Mouse (Mus musculus): ENCODE results near the gene Rhob. TPM values are rescaled to one million over a fixed set of nuclear protein-coding genes. Genes with fewer than 3 reads are reported as not detected.
A peak's percentile ranks its signal among the peaks of the same experiment; 100 is the strongest.

Gene Rhob
- polyA plus RNA-seq (2012; rRNA removed) = 101 and 242 TPM in 2 replicates

- peaks cover 3% of the 10 kb centered on the region for H3K36me3 ChIP-seq (ENCODE audit: control insufficient read depth, insufficient read depth, low read length)
- TF ChIP-seq CTCF (IDR thresholded peaks at IDR 0.05; ENCODE audit: extremely low read depth, insufficient read length, insufficient replicate concordance, low read depth, low read length) = no peak
- peak; percentile 100 for TF ChIP-seq POLR2A (IDR thresholded peaks at IDR 0.05; ENCODE audit: low read depth, low read length)
- H3K4me1 ChIP-seq (ENCODE audit: control insufficient read depth, insufficient read depth, insufficient read length, low read length) = peaks cover 6% of the 10 kb centered on the region
- H3K4me3 ChIP-seq (ENCODE audit: low read depth, low read length) = peak within 1 kb of the TSS; percentile 76
- H3K27me3 ChIP-seq (ENCODE audit: control insufficient read depth, insufficient read depth, low read length) = no peaks in the 10 kb centered on the region
- H3K27ac ChIP-seq (ENCODE audit: insufficient read depth, low read depth, low read length) = peak within 1 kb of the TSS; percentile 94
- whole genome bisulfite sequencing = under 1% methylated on average over 56 of the region's 56 CpGs
These were observed at the start of gene Rhob for GRCm38 (mm10) chr12:8499871-8500596. TSS of gene Rhob (minus strand) at chr12:8500009.

GRCm38 (mm10) chr12:8547357-8547756 lies 47.5 kb upstream of the Rhob start:
- WGBS = 14% methylated on average over 11 of the region's 11 CpGs
- TF ChIP-seq POLR2A (IDR thresholded peaks at IDR 0.05; ENCODE audit: low read depth, low read length) = no peak
- TF ChIP-seq CTCF (IDR thresholded peaks at IDR 0.05; ENCODE audit: extremely low read depth, insufficient read length, insufficient replicate concordance, low read depth, low read length) = peak; percentile 99; the same call in 1 of the 2 replicates

GRCm38 (mm10) chr12:8546801-8547200 lies 47.0 kb upstream of the Rhob start:
- WGBS = 84% methylated on average over 6 of the region's 6 CpGs
- Histone ChIP-seq H3K27ac (ENCODE audit: insufficient read depth, low read depth, low read length) (no peak overlapping the region), H3K27me3 (ENCODE audit: control insufficient read depth, insufficient read depth, low read length) (no peaks in the 10 kb centered on the region), H3K4me3 (ENCODE audit: low read depth, low read length) (no peak overlapping the region), H3K36me3 (ENCODE audit: control insufficient read depth, insufficient read depth, low read length) (no peaks in the 10 kb centered on the region), H3K4me1 (ENCODE audit: control insufficient read depth, insufficient read depth, insufficient read length, low read length) (peaks cover 6% of the 10 kb centered on the region; the same call in 1 of the 2 replicates)
- TF ChIP-seq POLR2A (IDR thresholded peaks at IDR 0.05; ENCODE audit: low read depth, low read length) = no peak
- TF ChIP-seq CTCF (IDR thresholded peaks at IDR 0.05; ENCODE audit: extremely low read depth, insufficient read length, insufficient replicate concordance, low read depth, low read length) = no peak

More at GRCm38 (mm10) chr12:8547357-8547756, 47.5 kb upstream of the Rhob start:
- no peak overlapping the region for H3K4me3 ChIP-seq (ENCODE audit: low read depth, low read length)
- no peaks in the 10 kb centered on the region for H3K27me3 ChIP-seq (ENCODE audit: control insufficient read depth, insufficient read depth, low read length)
- no peaks in the 10 kb centered on the region for H3K36me3 ChIP-seq (ENCODE audit: control insufficient read depth, insufficient read depth, low read length)
- no peak overlapping the region for H3K27ac ChIP-seq (ENCODE audit: insufficient read depth, low read depth, low read length)
- peaks cover 6% of the 10 kb centered on the region; the same call in 1 of the 2 replicates for H3K4me1 ChIP-seq (ENCODE audit: control insufficient read depth, insufficient read depth, insufficient read length, low read length)

GRCm38 (mm10) chr12:8545066-8545610 lies 45.3 kb upstream of the Rhob start:
- Histone ChIP-seq H3K27ac (ENCODE audit: insufficient read depth, low read depth, low read length) (no peak overlapping the region), H3K36me3 (ENCODE audit: control insufficient read depth, insufficient read depth, low read length) (no peaks in the 10 kb centered on the region), H3K27me3 (ENCODE audit: control insufficient read depth, insufficient read depth, low read length) (no peaks in the 10 kb centered on the region), H3K4me3 (ENCODE audit: low read depth, low read length) (no peak overlapping the region), H3K4me1 (ENCODE audit: control insufficient read depth, insufficient read depth, insufficient read length, low read length) (peaks cover 6% of the 10 kb centered on the region; the same call in 1 of the 2 replicates)
- 80% methylated on average over 5 of the region's 5 CpGs for WGBS
- no peak for TF ChIP-seq POLR2A (IDR thresholded peaks at IDR 0.05; ENCODE audit: low read depth, low read length)
- TF ChIP-seq CTCF (IDR thresholded peaks at IDR 0.05; ENCODE audit: extremely low read depth, insufficient read length, insufficient replicate concordance, low read depth, low read length) = no peak

- H3K4me3 ChIP-seq (ENCODE audit: low read depth, low read length) = no peak overlapping the region
These were observed 42.6 kb upstream of the Rhob start for GRCm38 (mm10) chr12:8542371-8542770.

GRCm38 (mm10) chr12:8539471-8539870 lies 39.7 kb upstream of the Rhob start:
- Histone ChIP-seq H3K4me1 (ENCODE audit: control insufficient read depth, insufficient read depth, insufficient read length, low read length) (peaks cover 15% of the 10 kb centered on the region), H3K4me3 (ENCODE audit: low read depth, low read length) (peak overlapping the region; percentile 61), H3K27ac (ENCODE audit: insufficient read depth, low read depth, low read length) (peak overlapping the region; percentile 92), H3K27me3 (ENCODE audit: control insufficient read depth, insufficient read depth, low read length) (no peaks in the 10 kb centered on the region), H3K36me3 (ENCODE audit: control insufficient read depth, insufficient read depth, low read length) (no peaks in the 10 kb centered on the region)
- 26% methylated on average over 13 of the region's 13 CpGs for WGBS
- TF ChIP-seq CTCF (IDR thresholded peaks at IDR 0.05; ENCODE audit: extremely low read depth, insufficient read length, insufficient replicate concordance, low read depth, low read length) = no peak
- TF ChIP-seq POLR2A (IDR thresholded peaks at IDR 0.05; ENCODE audit: low read depth, low read length) = peak; percentile 75; the same call in 1 of the 2 replicates

More at GRCm38 (mm10) chr12:8542371-8542770, 42.6 kb upstream of the Rhob start:
- 87% methylated on average over 4 of the region's 4 CpGs for WGBS
- Histone ChIP-seq H3K4me1 (ENCODE audit: control insufficient read depth, insufficient read depth, insufficient read length, low read length) (peaks cover 5% of the 10 kb centered on the region; the same call in 1 of the 2 replicates), H3K36me3 (ENCODE audit: control insufficient read depth, insufficient read depth, low read length) (no peaks in the 10 kb centered on the region), H3K27me3 (ENCODE audit: control insufficient read depth, insufficient read depth, low read length) (no peaks in the 10 kb centered on the region), H3K27ac (ENCODE audit: insufficient read depth, low read depth, low read length) (no peak overlapping the region)
- TF ChIP-seq CTCF (IDR thresholded peaks at IDR 0.05; ENCODE audit: extremely low read depth, insufficient read length, insufficient replicate concordance, low read depth, low read length) (no peak), POLR2A (IDR thresholded peaks at IDR 0.05; ENCODE audit: low read depth, low read length) (no peak)

GRCm38 (mm10) chr12:8537291-8537690 lies 37.5 kb upstream of the Rhob start:
- Histone ChIP-seq H3K4me3 (ENCODE audit: low read depth, low read length) (no peak overlapping the region), H3K27me3 (ENCODE audit: control insufficient read depth, insufficient read depth, low read length) (no peaks in the 10 kb centered on the region), H3K4me1 (ENCODE audit: control insufficient read depth, insufficient read depth, insufficient read length, low read length) (peaks cover 18% of the 10 kb centered on the region), H3K36me3 (ENCODE audit: control insufficient read depth, insufficient read depth, low read length) (peaks cover 3% of the 10 kb centered on the region), H3K27ac (ENCODE audit: insufficient read depth, low read depth, low read length) (no peak overlapping the region)
- 90% methylated on average over 5 of the region's 5 CpGs for WGBS
- TF ChIP-seq CTCF (IDR thresholded peaks at IDR 0.05; ENCODE audit: extremely low read depth, insufficient read length, insufficient replicate concordance, low read depth, low read length) = no peak
- no peak for TF ChIP-seq POLR2A (IDR thresholded peaks at IDR 0.05; ENCODE audit: low read depth, low read length)

Data from small intestine, adult 2 months (tissue).